ENCODE assay signal across 8 mouse cellular contexts in the genomic region with DNA sequence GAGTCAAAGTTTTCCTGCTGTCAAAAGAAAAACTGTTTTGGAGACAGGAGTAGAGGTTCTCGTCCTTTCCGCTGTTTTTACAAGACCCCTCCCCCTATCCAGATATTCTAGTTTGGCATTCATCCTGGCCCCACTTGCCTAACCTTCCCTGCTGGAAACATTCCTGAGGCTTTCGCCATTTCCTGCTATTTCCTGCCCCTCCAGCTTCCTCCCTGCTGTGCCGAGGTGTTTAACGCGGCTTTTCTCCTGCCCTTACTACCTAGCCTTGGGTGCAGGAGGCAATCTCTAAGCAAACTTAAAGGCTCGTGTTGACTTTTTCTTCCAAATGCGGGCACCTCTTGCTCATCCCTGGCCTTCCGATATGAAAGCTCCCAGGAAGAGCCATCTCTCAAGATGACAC. TPM values are rescaled to one million over a fixed set of nuclear protein-coding genes. Genes with fewer than 3 reads are reported as not detected.
DNase-seq lines count a peak whose midpoint lies in the region; ATAC-seq and TF ChIP-seq lines count a peak whose summit lies in the region.

No protein-coding gene starts in this region.

- 1% methylated on average over 9 of the region's 9 CpGs for WGBS in limb, embryonic 12.5 days
- WGBS in midbrain, embryonic 14.5 days, result 6% methylated on average over 9 of the region's 9 CpGs

- peak overlapping the region; percentile 80 for H3K4me2 ChIP-seq in limb, embryonic 12.5 days
- H3K4me2 ChIP-seq in midbrain, embryonic 14.5 days (ENCODE audit: low read length), result peak overlapping the region; percentile 93

- TF ChIP-seq POLR2A in embryonic fibroblast, embryonic 13.5 days (IDR thresholded peaks at IDR 0.05; ENCODE audit: low read depth, low read length), result no peak; the same call in none of the 2 replicates

- H3K4me3 ChIP-seq in megakaryocyte, embryonic 14.5 days (replicated peaks), result peak overlapping the region; percentile 95
- H3K4me3 ChIP-seq in embryonic fibroblast, embryonic 13.5 days (ENCODE audit: insufficient read depth, low read length), result peak overlapping the region; percentile 71
- H3K4me3 ChIP-seq in limb, embryonic 12.5 days (replicated peaks), result peak overlapping the region; percentile 60
- peak overlapping the region; percentile 56 for H3K4me3 ChIP-seq in midbrain, embryonic 14.5 days (replicated peaks; ENCODE audit: low read depth, low read length)

- H3K36me3 ChIP-seq in megakaryocyte, embryonic 14.5 days (replicated peaks; ENCODE audit: low read length), result peaks cover 48% of the 10 kb centered on the region
- peaks cover 43% of the 10 kb centered on the region for H3K36me3 ChIP-seq in limb, embryonic 12.5 days
- H3K36me3 ChIP-seq in midbrain, embryonic 14.5 days (ENCODE audit: control insufficient read depth, insufficient read depth, low read length), result peaks cover 6% of the 10 kb centered on the region; the same call in 1 of the 2 replicates

- H3K27me3 ChIP-seq in megakaryocyte, embryonic 14.5 days (replicated peaks), result no peaks in the 10 kb centered on the region
- no peaks in the 10 kb centered on the region for H3K27me3 ChIP-seq in limb, embryonic 12.5 days
- no peaks in the 10 kb centered on the region for H3K27me3 ChIP-seq in midbrain, embryonic 14.5 days (ENCODE audit: control insufficient read depth, insufficient read depth, low read length)

- peaks cover 64% of the 10 kb centered on the region for H3K4me1 ChIP-seq in megakaryocyte, embryonic 14.5 days
- 0 out of 2 replicates have a peak, but pooled peaks cover 4% of the 10 kb centered on the region for H3K4me1 ChIP-seq in embryonic fibroblast, embryonic 13.5 days (ENCODE audit: control insufficient read depth, insufficient read depth, low read length)
- H3K4me1 ChIP-seq in limb, embryonic 12.5 days (replicated peaks), result peaks cover 48% of the 10 kb centered on the region
- H3K4me1 ChIP-seq in midbrain, embryonic 14.5 days (ENCODE audit: control insufficient read depth, insufficient read depth, low read length), result peaks cover 22% of the 10 kb centered on the region

- H3K9me3 ChIP-seq in megakaryocyte, embryonic 14.5 days, result peaks cover 3% of the 10 kb centered on the region; the same call in 1 of the 2 replicates
- H3K9me3 ChIP-seq in limb, embryonic 12.5 days, result no peaks in the 10 kb centered on the region
- H3K9me3 ChIP-seq in midbrain, embryonic 14.5 days (ENCODE audit: control insufficient read depth, low read length), result no peaks in the 10 kb centered on the region

- no peak for ATAC-seq in megakaryocyte, adult 5-6 weeks (ENCODE audit: poor library complexity, severe bottlenecking)
- ATAC-seq in limb, embryonic 12.5 days (ENCODE audit: insufficient number of reproducible peaks, insufficient read depth, low FRiP score, low TSS enrichment, low read depth), result no peak
- ATAC-seq in midbrain, embryonic 14.5 days (ENCODE audit: low FRiP score, low TSS enrichment), result no peak
- no peak for ATAC-seq in erythroid progenitor cell, adult 5-6 weeks (replicated peaks; ENCODE audit: low FRiP score, poor library complexity, severe bottlenecking)

- TF ChIP-seq CTCF in embryonic fibroblast, embryonic 13.5 days (IDR thresholded peaks at IDR 0.05; ENCODE audit: borderline replicate concordance, insufficient read depth, low read length), result no peak

- peak; percentile 71 for DNase-seq in heart, postnatal 4 days
- peak; percentile 18 for DNase-seq in midbrain, embryonic 14.5 days
- no peak for DNase-seq in layer of hippocampus, postnatal 36 days

- H3K27ac ChIP-seq in embryonic fibroblast, embryonic 13.5 days (ENCODE audit: insufficient read depth, low read length), result peak overlapping the region; percentile 99
- peak overlapping the region; percentile 97 for H3K27ac ChIP-seq in limb, embryonic 12.5 days
- H3K27ac ChIP-seq in midbrain, embryonic 14.5 days (replicated peaks; ENCODE audit: low read depth, low read length), result peak overlapping the region; percentile 77; the same call in 1 of the 2 replicates

- H3K9ac ChIP-seq in limb, embryonic 12.5 days (replicated peaks), result peak overlapping the region; percentile 62
- peak overlapping the region; percentile 58 for H3K9ac ChIP-seq in midbrain, embryonic 14.5 days (replicated peaks; ENCODE audit: low read length)

RNA-seq across cellular contexts. Expression of a gene that starts 1.3 kb away (rescaled TPM):
- polyA plus RNA-seq in megakaryocyte, embryonic 14.5 days (2012; ENCODE audit: insufficient read depth, low replicate concordance), result 22.7 and 67.6 TPM in 2 replicates
- total RNA-seq in megakaryocyte, adult 5-6 weeks (2015), result 42.9 and 51.6 TPM in 2 replicates
- total RNA-seq in megakaryocyte, adult 5-6 weeks (2017), result 52.4 and 55.1 TPM in 2 replicates
- 224 and 227 TPM in 2 replicates for polyA plus RNA-seq in embryonic fibroblast, embryonic 13.5 days (2011; ENCODE audit: insufficient read length, low read depth, missing spikeins)
- 10 to 100 TPM; 68.8 to 69.2 TPM for total RNA-seq in heart, postnatal 4 days (2021)
- 84.4 and 90.9 TPM in 2 replicates for polyA plus RNA-seq in limb, embryonic 12.5 days (2016; fragmentation: Nextera tagmentation; extraction: Ambion mirVana)
- 5.9 and 10.2 TPM in 2 replicates for polyA plus RNA-seq in midbrain, embryonic 14.5 days (2014; fragmentation: Nextera tagmentation; extraction: Ambion mirVana)
- total RNA-seq in erythroid progenitor cell, adult 5-6 weeks (2015; ENCODE audit: low replicate concordance), result 77.1 and 79.3 TPM in 2 replicates
- total RNA-seq in erythroid progenitor cell, adult 5-6 weeks (2017; ENCODE audit: low replicate concordance), result 49.7 and 59.3 TPM in 2 replicates
- 10 to 100 TPM; 12.1 to 12.4 TPM for total RNA-seq in layer of hippocampus, postnatal 36 days (2021)

RNA-seq across cellular contexts. Expression of a gene that starts 1.4 kb away (rescaled TPM):
- 16.4 and 53.9 TPM in 2 replicates for polyA plus RNA-seq in megakaryocyte, embryonic 14.5 days (2012; ENCODE audit: insufficient read depth, low replicate concordance)
- 157 and 174 TPM in 2 replicates for total RNA-seq in megakaryocyte, adult 5-6 weeks (2015)
- 126 and 134 TPM in 2 replicates for total RNA-seq in megakaryocyte, adult 5-6 weeks (2017)
- 142 and 174 TPM in 2 replicates for polyA plus RNA-seq in embryonic fibroblast, embryonic 13.5 days (2011; ENCODE audit: insufficient read length, low read depth, missing spikeins)
- total RNA-seq in heart, postnatal 4 days (2021), result 10 to 100 TPM; 62.8 to 64.3 TPM
- 585 and 619 TPM in 2 replicates for polyA plus RNA-seq in limb, embryonic 12.5 days (2016; fragmentation: Nextera tagmentation; extraction: Ambion mirVana)
- 103 and 115 TPM in 2 replicates for polyA plus RNA-seq in midbrain, embryonic 14.5 days (2014; fragmentation: Nextera tagmentation; extraction: Ambion mirVana)
- 245 and 268 TPM in 2 replicates for total RNA-seq in erythroid progenitor cell, adult 5-6 weeks (2015; ENCODE audit: low replicate concordance)
- 102 and 103 TPM in 2 replicates for total RNA-seq in erythroid progenitor cell, adult 5-6 weeks (2017; ENCODE audit: low replicate concordance)
- total RNA-seq in layer of hippocampus, postnatal 36 days (2021), result 1 to 10 TPM; 3.1 TPM

RNA-seq across cellular contexts. Expression of a gene that starts 7.9 kb away (rescaled TPM):
- polyA plus RNA-seq in megakaryocyte, embryonic 14.5 days (2012; ENCODE audit: insufficient read depth, low replicate concordance), result 23.1 and 23.4 TPM in 2 replicates
- 9.7 and 11.6 TPM in 2 replicates for total RNA-seq in megakaryocyte, adult 5-6 weeks (2015)
- 10.8 and 11.8 TPM in 2 replicates for total RNA-seq in megakaryocyte, adult 5-6 weeks (2017)
- 10.9 and 11.2 TPM in 2 replicates for polyA plus RNA-seq in embryonic fibroblast, embryonic 13.5 days (2011; ENCODE audit: insufficient read length, low read depth, missing spikeins)
- total RNA-seq in heart, postnatal 4 days (2021), result 10 to 100 TPM; 30.7 to 33.0 TPM
- 25.0 and 26.4 TPM in 2 replicates for polyA plus RNA-seq in limb, embryonic 12.5 days (2016; fragmentation: Nextera tagmentation; extraction: Ambion mirVana)
- polyA plus RNA-seq in midbrain, embryonic 14.5 days (2014; fragmentation: Nextera tagmentation; extraction: Ambion mirVana), result 34.8 and 34.9 TPM in 2 replicates
- total RNA-seq in erythroid progenitor cell, adult 5-6 weeks (2015; ENCODE audit: low replicate concordance), result 1.1 and 5.4 TPM in 2 replicates
- 0.68 and 1.3 TPM in 2 replicates for total RNA-seq in erythroid progenitor cell, adult 5-6 weeks (2017; ENCODE audit: low replicate concordance)
- 10 to 100 TPM; 35.8 to 39.2 TPM for total RNA-seq in layer of hippocampus, postnatal 36 days (2021)

RNA-seq across cellular contexts. Expression of a gene that starts 10.4 kb away (rescaled TPM):
- 35.3 and 137 TPM in 2 replicates for polyA plus RNA-seq in megakaryocyte, embryonic 14.5 days (2012; ENCODE audit: insufficient read depth, low replicate concordance)
- total RNA-seq in megakaryocyte, adult 5-6 weeks (2015), result 23.2 and 28.2 TPM in 2 replicates
- total RNA-seq in megakaryocyte, adult 5-6 weeks (2017), result 11.2 and 18.2 TPM in 2 replicates
- 42.4 and 45.2 TPM in 2 replicates for polyA plus RNA-seq in embryonic fibroblast, embryonic 13.5 days (2011; ENCODE audit: insufficient read length, low read depth, missing spikeins)
- total RNA-seq in heart, postnatal 4 days (2021), result 10 to 100 TPM; 20.3 to 22.1 TPM
- 62.4 and 64.0 TPM in 2 replicates for polyA plus RNA-seq in limb, embryonic 12.5 days (2016; fragmentation: Nextera tagmentation; extraction: Ambion mirVana)
- 43.4 and 50.6 TPM in 2 replicates for polyA plus RNA-seq in midbrain, embryonic 14.5 days (2014; fragmentation: Nextera tagmentation; extraction: Ambion mirVana)
- total RNA-seq in erythroid progenitor cell, adult 5-6 weeks (2015; ENCODE audit: low replicate concordance), result 10.9 and 19.1 TPM in 2 replicates
- total RNA-seq in erythroid progenitor cell, adult 5-6 weeks (2017; ENCODE audit: low replicate concordance), result 7.1 and 12.1 TPM in 2 replicates
- total RNA-seq in layer of hippocampus, postnatal 36 days (2021), result 10 to 100 TPM; 59.4 to 64.8 TPM

RNA-seq across cellular contexts. Expression of a gene that starts 16.9 kb away (rescaled TPM):
- 23.0 and 29.3 TPM in 2 replicates for polyA plus RNA-seq in megakaryocyte, embryonic 14.5 days (2012; ENCODE audit: insufficient read depth, low replicate concordance)
- total RNA-seq in megakaryocyte, adult 5-6 weeks (2015), result 15.5 and 19.9 TPM in 2 replicates
- 33.1 and 39.6 TPM in 2 replicates for total RNA-seq in megakaryocyte, adult 5-6 weeks (2017)
- 90.9 and 91.6 TPM in 2 replicates for polyA plus RNA-seq in embryonic fibroblast, embryonic 13.5 days (2011; ENCODE audit: insufficient read length, low read depth, missing spikeins)
- total RNA-seq in heart, postnatal 4 days (2021), result 10 to 100 TPM; 66.0 to 73.8 TPM
- polyA plus RNA-seq in limb, embryonic 12.5 days (2016; fragmentation: Nextera tagmentation; extraction: Ambion mirVana), result 27.4 and 28.5 TPM in 2 replicates
- polyA plus RNA-seq in midbrain, embryonic 14.5 days (2014; fragmentation: Nextera tagmentation; extraction: Ambion mirVana), result 7.6 and 9.7 TPM in 2 replicates
- total RNA-seq in erythroid progenitor cell, adult 5-6 weeks (2015; ENCODE audit: low replicate concordance), result 1.8 and 2.1 TPM in 2 replicates
- total RNA-seq in erythroid progenitor cell, adult 5-6 weeks (2017; ENCODE audit: low replicate concordance), result 2.7 and 4.1 TPM in 2 replicates
- 10 to 100 TPM; 38.3 to 43.4 TPM for total RNA-seq in layer of hippocampus, postnatal 36 days (2021)

Comparison
In these comparisons a context has a peak if more than half of its experiments do, and no peak if none do; other contexts are left out.
1. DNase-seq: peak in heart, postnatal 4 days (single experiment) and midbrain, embryonic 14.5 days (single experiment); none in layer of hippocampus, postnatal 36 days (0 of 2).
2. RNA of a gene that starts 1.4 kb away (total RNA-seq): 102 to 268 TPM in erythroid progenitor cell, adult 5-6 weeks, 126 to 174 TPM in megakaryocyte, adult 5-6 weeks and 62.8 to 64.3 TPM in heart, postnatal 4 days; 3.1 TPM in layer of hippocampus, postnatal 36 days; every median in the first group is over 10 times any median in the second.
3. Peak in every context shown above with its lines, with median percentiles within 50 percentile points of each other: H3K4me3 ChIP-seq and H3K27ac ChIP-seq.